Mouse (Mus musculus): ENCODE results near the gene Spsb1.

GRCm38 (mm10) chr4:149896024-149896538 lies 58.8 kb downstream of the Spsb1 start:
- TF ChIP-seq CTCF (IDR thresholded peaks at IDR 0.05; ENCODE audit: extremely low read depth, insufficient read depth, low read length), result no peak
- no peak for TF ChIP-seq POLR2A (IDR thresholded peaks at IDR 0.05; ENCODE audit: extremely low read depth, insufficient read depth, low read length)

Data from cortical plate, adult 2 months (tissue).